Mouse (Mus musculus) forebrain, postnatal 0 days (tissue): ENCODE results near the gene Cadm1. TPM values are rescaled to one million over a fixed set of nuclear protein-coding genes. Genes with fewer than 3 reads are reported as not detected.

Experiments used
- ATAC-seq: fragments of 200-750 bp; cut with Nextera tagmentation; 2 replicates; pipeline ENCODE4 v1.8.0; 2017; ENCODE audit warnings: mild to moderate bottlenecking, moderate library complexity
- DNase-seq: peaks from one replicate; pipeline ENCODE4 v3.0.0-alpha.2; 2015
- H3K27ac ChIP-seq: fragments of 300-500 bp; sonication (generic); 2 replicates; pipeline ENCODE4 v1.5.1; 2014; ENCODE audit warnings: low read depth, mild to moderate bottlenecking, antibody characterized with exemption, low read length, moderate library complexity, mixed read lengths
- H3K27me3 ChIP-seq: fragments of 300-500 bp; sonication (generic); 2 replicates; pipeline ENCODE4 v1.6.1; 2014; ENCODE audit warnings: mild to moderate bottlenecking, low read length, mixed read lengths; ENCODE audit not compliant: insufficient read depth
- H3K36me3 ChIP-seq: fragments of 300-500 bp; sonication (generic); 2 replicates; pipeline ENCODE4 v1.6.1; 2014; ENCODE audit warnings: mild to moderate bottlenecking, moderate library complexity; ENCODE audit not compliant: insufficient read depth
- H3K4me1 ChIP-seq: fragments of 300-500 bp; sonication (generic); 2 replicates; pipeline ENCODE4 v1.6.1; 2014; ENCODE audit warnings: antibody characterized with exemption; ENCODE audit not compliant: insufficient read depth
- H3K4me2 ChIP-seq: fragments of 300-500 bp; sonication (generic); 2 replicates; pipeline ENCODE4 v1.6.1; 2014; ENCODE audit warnings: low read depth, mild to moderate bottlenecking, moderate library complexity
- H3K4me3 ChIP-seq: fragments of 300-500 bp; sonication (generic); 2 replicates; pipeline ENCODE4 v1.5.1; 2014; ENCODE audit warnings: low read depth, low read length, mixed read lengths
- H3K9ac ChIP-seq: fragments of 300-500 bp; sonication (generic); 2 replicates; pipeline ENCODE4 v1.6.1; 2014; ENCODE audit warnings: mild to moderate bottlenecking
- H3K9me3 ChIP-seq: fragments of 300-500 bp; sonication (generic); 2 replicates; pipeline ENCODE4 v1.6.1; 2016; ENCODE audit warnings: low read length
- CTCF ChIP-seq: sonication (generic); IDR thresholded peaks from 2 replicates; pipeline ENCODE4 v1.5.1; 2016; ENCODE audit warnings: antibody characterized with exemption, control low read depth, low read depth
- WGBS: fragments of 180-500 bp; shearing (Covaris S2); extraction: QIAGEN DNeasy Blood & Tissue Kit; methylation state at CpG from one replicate; pipeline ENCODE4 v1.1.7; 2014; 5-methylcytosine and 5-hydroxymethylcytosine counted together
- polyA plus RNA-seq: library from polyadenylated mRNA; unstranded; fragments of >200 nt; fragmentation: Nextera tagmentation; extraction: Ambion mirVana; gene quantifications from 2 replicates; pipeline ENCODE4 v1.2.1, GENCODE M21; 2015
- total RNA-seq: library from RNA; depleted of rRNA; stranded (reverse); fragments of >200 nt; gene quantifications from 2 replicates; pipeline ENCODE4 v1.2.3, GENCODE M21; 2014

Cadm1 gene
- total and polyA plus RNA-seq, 2 experiments from 2014 or later, result 289 to 381 TPM

- Histone ChIP-seq H3K27ac (no peak overlapping the region), H3K27me3 (no peaks in the 10 kb centered on the region), H3K36me3 (no peaks in the 10 kb centered on the region), H3K9ac (no peak overlapping the region), H3K4me1 (no peaks in the 10 kb centered on the region), H3K9me3 (no peaks in the 10 kb centered on the region), H3K4me3 (no peak overlapping the region), H3K4me2 (no peak overlapping the region)
- no peak for ATAC-seq
- no peak for DNase-seq
- TF ChIP-seq CTCF, result no peak
- 96% methylated on average over 6 of the region's 6 CpGs for WGBS
These were observed 242.8 kb downstream of the Cadm1 start for GRCm38 (mm10) chr9:47772750-47773149.

GRCm38 (mm10) chr9:47776941-47777919, 247.3 kb downstream of the Cadm1 start:
- Histone ChIP-seq H3K9ac (no peak overlapping the region), H3K4me3 (no peak overlapping the region), H3K27me3 (no peaks in the 10 kb centered on the region), H3K9me3 (no peaks in the 10 kb centered on the region), H3K4me1 (peaks cover 5% of the 10 kb centered on the region; the same call in 1 of the 2 replicates), H3K27ac (no peak overlapping the region), H3K36me3 (no peaks in the 10 kb centered on the region), H3K4me2 (no peak overlapping the region)
- DNase-seq (no peak), ATAC-seq (no peak)
- WGBS, result 71% methylated on average over 9 of the region's 9 CpGs
- no peak for TF ChIP-seq CTCF

GRCm38 (mm10) chr9:47778438-47778837, 248.5 kb downstream of the Cadm1 start:
- H3K27me3 ChIP-seq, result no peaks in the 10 kb centered on the region
- H3K9ac ChIP-seq, result no peak overlapping the region
- no peak overlapping the region for H3K27ac ChIP-seq
- no peak for TF ChIP-seq CTCF
- no peak for ATAC-seq
- H3K36me3 ChIP-seq, result no peaks in the 10 kb centered on the region
- no peaks in the 10 kb centered on the region for H3K9me3 ChIP-seq
- H3K4me1 ChIP-seq, result peaks cover 5% of the 10 kb centered on the region; the same call in 1 of the 2 replicates
- no peak overlapping the region; the same call in 1 of the 2 replicates for H3K4me2 ChIP-seq
- WGBS, result 25% methylated on average over 11 of the region's 11 CpGs
- DNase-seq, result no peak
- H3K4me3 ChIP-seq, result no peak overlapping the region

- no peak overlapping the region for H3K4me2 ChIP-seq
- H3K4me1 ChIP-seq, result peaks cover 5% of the 10 kb centered on the region; the same call in 1 of the 2 replicates
- WGBS, result 19% methylated on average over 6 of the region's 6 CpGs
- no peak overlapping the region for H3K27ac ChIP-seq
- TF ChIP-seq CTCF, result no peak
- no peaks in the 10 kb centered on the region for H3K9me3 ChIP-seq
- no peak overlapping the region for H3K4me3 ChIP-seq
- no peak overlapping the region for H3K9ac ChIP-seq
- DNase-seq (no peak), ATAC-seq (no peak)
- H3K27me3 ChIP-seq, result no peaks in the 10 kb centered on the region
- no peaks in the 10 kb centered on the region for H3K36me3 ChIP-seq
These were observed 249.3 kb downstream of the Cadm1 start for GRCm38 (mm10) chr9:47779291-47779690.

GRCm38 (mm10) chr9:47786642-47787041, 256.7 kb downstream of the Cadm1 start:
- H3K9ac ChIP-seq, result no peak overlapping the region
- DNase-seq (no peak), ATAC-seq (no peak)
- 56% methylated on average over 3 of the region's 3 CpGs for WGBS
- peaks cover 10% of the 10 kb centered on the region for H3K36me3 ChIP-seq
- H3K9me3 ChIP-seq, result no peaks in the 10 kb centered on the region
- H3K4me2 ChIP-seq, result no peak overlapping the region
- no peak for TF ChIP-seq CTCF
- no peaks in the 10 kb centered on the region for H3K27me3 ChIP-seq
- no peak overlapping the region for H3K27ac ChIP-seq
- H3K4me1 ChIP-seq, result no peaks in the 10 kb centered on the region
- H3K4me3 ChIP-seq, result no peak overlapping the region

GRCm38 (mm10) chr9:47798478-47798877, 268.5 kb downstream of the Cadm1 start:
- no peaks in the 10 kb centered on the region for H3K4me1 ChIP-seq
- no peak overlapping the region for H3K9ac ChIP-seq
- H3K4me2 ChIP-seq, result no peak overlapping the region
- H3K9me3 ChIP-seq, result no peaks in the 10 kb centered on the region
- no peak overlapping the region for H3K4me3 ChIP-seq
- no peak for TF ChIP-seq CTCF
- 41% methylated on average over 5 of the region's 5 CpGs for WGBS
- no peaks in the 10 kb centered on the region for H3K27me3 ChIP-seq
- peaks cover 15% of the 10 kb centered on the region for H3K36me3 ChIP-seq
- peak; percentile 26 for DNase-seq
- H3K27ac ChIP-seq, result no peak overlapping the region
- ATAC-seq, result no peak

- TF ChIP-seq CTCF, result no peak
- H3K27me3 ChIP-seq, result no peaks in the 10 kb centered on the region
- WGBS, result 43% methylated on average over 4 of the region's 4 CpGs
- peaks cover 13% of the 10 kb centered on the region for H3K36me3 ChIP-seq
- no peak overlapping the region for H3K4me3 ChIP-seq
- no peak overlapping the region for H3K4me2 ChIP-seq
- H3K9ac ChIP-seq, result no peak overlapping the region
- H3K4me1 ChIP-seq, result no peaks in the 10 kb centered on the region
- H3K27ac ChIP-seq, result no peak overlapping the region
- H3K9me3 ChIP-seq, result no peaks in the 10 kb centered on the region
- ATAC-seq (no peak), DNase-seq (no peak)
These were observed 271.3 kb downstream of the Cadm1 start for GRCm38 (mm10) chr9:47801242-47801641.
